Mouse (Mus musculus) B cell, adult 2 months (primary cell): ENCODE results near the gene Hey2.

Source experiments
- DNase-seq, 2 experiments: peaks; one replicate each; pipeline ENCODE4 v3.0.0; 2022

Gene Hey2

GRCm38 (mm10) chr10:30789521-30789920 lies 53.1 kb downstream of the Hey2 start:
- DNase-seq, result no peak

- DNase-seq, result no peak
Measured at GRCm38 (mm10) chr10:30788340-30788721, 54.3 kb downstream of the Hey2 start.

- DNase-seq, result no peak
Measured at GRCm38 (mm10) chr10:30787684-30788339, 54.8 kb downstream of the Hey2 start.

- no peak for DNase-seq
Measured at GRCm38 (mm10) chr10:30786103-30786754, 56.4 kb downstream of the Hey2 start.
